Mouse (Mus musculus): ENCODE results near the gene Chst4. TPM values are rescaled to one million over a fixed set of nuclear protein-coding genes. Genes with fewer than 3 reads are reported as not detected.
"Not testable (repeated sequence)": the region's sequence is repeated elsewhere in the genome, so short reads cannot be mapped to it uniquely, and the experiment has no call there.

The Chst4 gene
- 1 to 10 TPM; 4.4 TPM for total RNA-seq (2021)

GRCm38 (mm10) chr8:110039659-110040058, at the start of gene Chst4:
Gene Chst4 (minus strand): TSS chr8:110039740.
- DNase-seq: no peak
- intact Hi-C loops (cut with DNase I): no loop called here

GRCm38 (mm10) chr8:110082416-110083105, 43.0 kb upstream of the Chst4 start:
- no peak for DNase-seq
- intact Hi-C loops (cut with DNase I): no loop called here

- DNase-seq: peak; percentile 58 to 59
- intact Hi-C loops (cut with DNase I): no loop called here
Observed at GRCm38 (mm10) chr8:110079282-110080221, 40.0 kb upstream of the Chst4 start, which contains the start of gene Zfp612. Gene Zfp612 (plus strand): TSS chr8:110079746.

- intact Hi-C loops (cut with DNase I): loop anchor here (5.0 kb wide), 1 partner anchor 222 kb away; no protein-coding TSS in a partner anchor
- DNase-seq: no peak
Observed at GRCm38 (mm10) chr8:110074496-110074895, 35.0 kb upstream of the Chst4 start.

- intact Hi-C loops (cut with DNase I): loop anchor here (1.0 to 5.0 kb wide), 3 partner anchors 60 to 219 kb away; no protein-coding TSS in a partner anchor
- DNase-seq: peak; percentile 47 to 72
Observed at GRCm38 (mm10) chr8:110071600-110071999, 32.1 kb upstream of the Chst4 start.

- intact Hi-C loops (cut with DNase I): loop anchor here (5.0 kb wide), 1 partner anchor 217 kb away; no protein-coding TSS in a partner anchor
- DNase-seq: no peak
Observed at GRCm38 (mm10) chr8:110069706-110070105, 30.2 kb upstream of the Chst4 start.

- no peak for DNase-seq
- intact Hi-C loops (cut with DNase I): no loop called here
Observed at GRCm38 (mm10) chr8:110065676-110066075, 26.1 kb upstream of the Chst4 start.

GRCm38 (mm10) chr8:110064606-110065365, 25.2 kb upstream of the Chst4 start:
- no peak for DNase-seq
- intact Hi-C loops (cut with DNase I): no loop called here

- intact Hi-C loops (cut with DNase I): no loop called here
Observed at GRCm38 (mm10) chr8:110064161-110064560, 24.6 kb upstream of the Chst4 start.

GRCm38 (mm10) chr8:110058207-110058606, 18.7 kb upstream of the Chst4 start:
- no peak for DNase-seq
- intact Hi-C loops (cut with DNase I): no loop called here

More at GRCm38 (mm10) chr8:110064161-110064560, 24.6 kb upstream of the Chst4 start:
- no peak for DNase-seq

- DNase-seq: no peak
- intact Hi-C loops (cut with DNase I): no loop called here
Observed at GRCm38 (mm10) chr8:110051208-110051607, 11.7 kb upstream of the Chst4 start.

GRCm38 (mm10) chr8:110040509-110040908, 969 bp upstream of the Chst4 start:
- intact Hi-C loops (cut with DNase I): no loop called here
- no peak for DNase-seq

GRCm38 (mm10) chr8:110039216-110039615, 324 bp downstream of the Chst4 start:
- intact Hi-C loops (cut with DNase I): no loop called here

GRCm38 (mm10) chr8:110036156-110036555, 3.4 kb downstream of the Chst4 start:
- DNase-seq: peak in 1 of 2 experiments; percentile 9
- intact Hi-C loops (cut with DNase I): no loop called here

More at GRCm38 (mm10) chr8:110039216-110039615, 324 bp downstream of the Chst4 start:
- DNase-seq: no peak

GRCm38 (mm10) chr8:110034331-110034730, 5.2 kb downstream of the Chst4 start:
- intact Hi-C loops (cut with DNase I): no loop called here
- DNase-seq: no peak

- peak; percentile 31 to 44 for DNase-seq
- intact Hi-C loops (cut with DNase I): not testable (repeated sequence)
Observed at GRCm38 (mm10) chr8:110033771-110034170, 5.8 kb downstream of the Chst4 start.

GRCm38 (mm10) chr8:110022768-110023344, 16.7 kb downstream of the Chst4 start:
- intact Hi-C loops (cut with DNase I): no loop called here
- DNase-seq: no peak

- intact Hi-C loops (cut with DNase I): no loop called here
- peak in 1 of 2 experiments; percentile 8 for DNase-seq
Observed at GRCm38 (mm10) chr8:110022081-110022480, 17.5 kb downstream of the Chst4 start.

GRCm38 (mm10) chr8:110010868-110011267, 28.7 kb downstream of the Chst4 start:
- DNase-seq: peak; percentile 32 to 70
- intact Hi-C loops (cut with DNase I): loop anchor here (1.0 kb wide), 1 partner anchor 60 kb away; no protein-coding TSS in a partner anchor

GRCm38 (mm10) chr8:110008995-110009446, 30.5 kb downstream of the Chst4 start:
- intact Hi-C loops (cut with DNase I): no loop called here
- no peak for DNase-seq

Data from heart, postnatal 10 days (tissue).